15 mouse cellular contexts compared by ENCODE assay signal in the genomic region with DNA sequence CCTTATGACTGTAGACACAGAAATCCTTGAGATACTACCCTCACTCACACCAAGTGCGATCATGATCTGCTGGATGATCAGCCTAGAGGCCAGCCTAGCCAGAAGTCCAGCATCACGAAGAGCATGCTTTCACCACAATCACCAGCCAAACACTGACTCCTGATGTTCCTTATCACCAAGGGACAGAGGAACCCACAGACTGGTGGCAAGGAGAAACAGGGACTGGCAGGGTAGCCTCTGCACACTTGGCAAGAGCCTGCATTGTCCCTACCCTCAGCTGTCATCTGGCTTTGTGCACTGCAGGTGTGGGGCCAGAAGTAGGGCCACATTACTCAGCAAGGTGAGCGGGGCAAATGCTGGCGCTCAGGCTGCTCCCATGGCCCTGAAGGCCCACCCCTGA.
"Had no signal": no experiment of that assay in that cellular context is flagged by ENCODE, and none has a peak within 500 bp of the region (broad histone marks: within the 10 kb centered on the region; RNA-seq: fewer than 3 reads in every experiment).

No protein-coding gene starts in this region.

- H3K9ac ChIP-seq: intestine, embryonic 15.5 days; limb, embryonic 13.5 days; midbrain, embryonic 12.5 days; neural tube, embryonic 12.5 days had no signal

- H3K4me2 ChIP-seq: intestine, embryonic 15.5 days; limb, embryonic 13.5 days; midbrain, embryonic 12.5 days; neural tube, embryonic 12.5 days had no signal

- H3K9me3 ChIP-seq: intestine, embryonic 15.5 days; limb, embryonic 13.5 days; midbrain, embryonic 12.5 days; neural tube, embryonic 12.5 days had no signal

- H3K27ac ChIP-seq: intestine, embryonic 15.5 days; limb, embryonic 13.5 days; midbrain, embryonic 12.5 days; neural tube, embryonic 12.5 days had no signal

- H3K4me3 ChIP-seq: intestine, embryonic 15.5 days; layer of hippocampus, adult 2 months; limb, embryonic 13.5 days; midbrain, embryonic 12.5 days; neural tube, embryonic 12.5 days had no signal

- DNase-seq: kidney, adult 18-20 months; kidney, postnatal 10 days; kidney, postnatal 4 days; left cerebral cortex, postnatal 4 days; lung, adult 2 months; lung, postnatal 36 days; right cerebral cortex, postnatal 4 days; spleen, adult 18-20 months; thymus, postnatal 36 days had no signal

- H3K4me1 ChIP-seq: limb, embryonic 13.5 days; midbrain, embryonic 12.5 days; neural tube, embryonic 12.5 days had no signal

- H3K27me3 ChIP-seq: intestine, embryonic 15.5 days; limb, embryonic 13.5 days; midbrain, embryonic 12.5 days; neural tube, embryonic 12.5 days had no signal

- ATAC-seq: intestine, embryonic 15.5 days; lung, postnatal 0 days had no signal
